Mouse (Mus musculus): ENCODE measurements around the gene Gm6358. TPM values are rescaled to one million over a fixed set of nuclear protein-coding genes. Genes with fewer than 3 reads are reported as not detected.
"Not testable (repeated sequence)": the region's sequence is repeated elsewhere in the genome, so short reads cannot be mapped to it uniquely, and the experiment has no call there.

Gene Gm6358
- not detected in 2 replicates for polyA plus RNA-seq (2014; fragmentation: Nextera tagmentation; extraction: Ambion mirVana)

DNA sequence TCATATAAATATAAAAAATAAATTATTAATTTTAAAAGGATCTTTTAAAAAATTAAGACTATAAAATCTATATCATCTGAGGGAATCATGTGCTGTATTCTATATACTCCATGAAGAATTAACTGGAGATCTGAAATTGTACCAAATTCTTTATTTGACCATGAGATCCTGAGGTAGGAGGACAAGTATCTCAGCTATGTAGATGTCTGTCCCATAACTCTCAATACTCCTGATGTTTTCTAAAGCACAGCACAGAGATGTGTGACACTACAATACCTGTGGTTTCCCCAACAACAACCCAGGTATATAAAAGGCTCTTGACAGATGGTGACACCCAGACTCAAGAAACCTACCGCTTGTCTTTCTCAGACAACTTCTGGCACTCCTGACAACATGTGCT lies at the start of gene Gm6358:
Gm6358 (plus strand) TSS at position 301 of the 400 bp plus-strand sequence.
- no peaks in the 10 kb centered on the region for H3K9me3 ChIP-seq (ENCODE audit: control insufficient read depth, low read length)
- H3K4me3 ChIP-seq (replicated peaks; ENCODE audit: low read length): no peak within 1 kb of the TSS
- H3K36me3 ChIP-seq (replicated peaks; ENCODE audit: control insufficient read depth, insufficient read depth): no peaks in the 10 kb centered on the region
- no peak within 1 kb of the TSS for H3K27ac ChIP-seq
- DNase-seq (ENCODE audit: low spot score) (no peak), ATAC-seq (ENCODE audit: low FRiP score) (no peak)
- 97% methylated on average over 1 of the region's 1 CpGs for WGBS
- no peak within 1 kb of the TSS for H3K9ac ChIP-seq
- no peak within 1 kb of the TSS for H3K4me2 ChIP-seq (replicated peaks)
- H3K4me1 ChIP-seq (replicated peaks; ENCODE audit: control insufficient read depth, insufficient read depth, low read length): no peaks in the 10 kb centered on the region
- H3K27me3 ChIP-seq (ENCODE audit: control insufficient read depth, insufficient read depth, low read length): no peaks in the 10 kb centered on the region

DNA sequence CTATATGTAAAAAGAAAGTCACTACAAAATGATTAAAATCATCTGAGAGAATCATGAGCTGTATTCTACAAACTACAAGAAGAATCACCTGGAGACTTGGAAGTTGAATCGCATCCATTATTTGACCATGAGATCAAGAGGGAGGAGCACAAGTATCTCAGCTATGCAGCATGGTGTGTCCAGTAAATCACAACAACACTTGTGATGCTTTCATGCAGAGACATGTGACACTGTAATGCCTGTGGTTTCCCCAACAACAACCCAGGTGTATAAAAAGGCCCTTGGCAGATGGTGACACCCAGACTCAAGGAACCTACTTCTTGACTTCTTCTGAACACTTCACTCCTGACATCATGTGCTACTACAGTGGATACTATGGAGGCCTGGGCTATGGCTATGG lies 10.1 kb downstream of the Gm6358 start, which contains the start of gene Gm10061:
Gm10061 (plus strand) TSS at position 301 of the 400 bp plus-strand sequence.
- ATAC-seq (ENCODE audit: low FRiP score) (no peak), DNase-seq (ENCODE audit: low spot score) (no peak)
- 97% methylated on average over 1 of the region's 1 CpGs for WGBS
- Histone ChIP-seq H3K4me1 (replicated peaks; ENCODE audit: control insufficient read depth, insufficient read depth, low read length) (no peaks in the 10 kb centered on the region), H3K4me2 (replicated peaks) (no peak within 1 kb of the TSS), H3K27ac (no peak within 1 kb of the TSS), H3K36me3 (replicated peaks; ENCODE audit: control insufficient read depth, insufficient read depth) (no peaks in the 10 kb centered on the region), H3K9ac (no peak within 1 kb of the TSS), H3K27me3 (ENCODE audit: control insufficient read depth, insufficient read depth, low read length) (no peaks in the 10 kb centered on the region), H3K4me3 (replicated peaks; ENCODE audit: low read length) (no peak within 1 kb of the TSS), H3K9me3 (ENCODE audit: control insufficient read depth, low read length) (no peaks in the 10 kb centered on the region; the same call in 1 of the 2 replicates)

DNA sequence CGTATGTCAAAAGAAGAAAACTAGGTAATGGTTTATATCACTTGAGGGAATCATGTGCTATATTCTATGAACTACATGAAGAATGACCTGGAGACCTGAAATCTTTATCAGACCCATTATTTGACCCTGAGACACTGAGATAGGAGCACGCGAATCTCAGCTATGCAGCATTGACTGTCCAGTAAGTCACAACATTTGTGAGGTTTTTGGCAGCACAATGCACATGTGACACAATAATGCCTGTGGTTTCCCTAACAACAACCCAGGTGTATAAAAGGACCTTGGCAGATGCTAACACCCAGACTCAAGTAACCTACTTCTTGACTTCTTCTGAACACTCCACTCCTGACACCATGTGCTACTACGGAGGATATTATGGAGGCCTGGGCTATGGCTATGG lies 17.0 kb downstream of the Gm6358 start, which contains the start of gene Gm9789:
Gm9789 (plus strand) TSS at position 301 of the 400 bp plus-strand sequence.
- H3K4me2 ChIP-seq (replicated peaks): no peak within 1 kb of the TSS
- no peak within 1 kb of the TSS for H3K27ac ChIP-seq
- H3K27me3 ChIP-seq (ENCODE audit: control insufficient read depth, insufficient read depth, low read length): no peaks in the 10 kb centered on the region
- no peak for ATAC-seq (ENCODE audit: low FRiP score)
- H3K4me3 ChIP-seq (replicated peaks; ENCODE audit: low read length): no peak within 1 kb of the TSS
- no peak within 1 kb of the TSS for H3K9ac ChIP-seq
- no peaks in the 10 kb centered on the region for H3K36me3 ChIP-seq (replicated peaks; ENCODE audit: control insufficient read depth, insufficient read depth)
- no peaks in the 10 kb centered on the region for H3K4me1 ChIP-seq (replicated peaks; ENCODE audit: control insufficient read depth, insufficient read depth, low read length)
- 92% methylated on average over 4 of the region's 4 CpGs for WGBS
- no peak for DNase-seq (ENCODE audit: low spot score)
- no peaks in the 10 kb centered on the region for H3K9me3 ChIP-seq (ENCODE audit: control insufficient read depth, low read length)

DNA sequence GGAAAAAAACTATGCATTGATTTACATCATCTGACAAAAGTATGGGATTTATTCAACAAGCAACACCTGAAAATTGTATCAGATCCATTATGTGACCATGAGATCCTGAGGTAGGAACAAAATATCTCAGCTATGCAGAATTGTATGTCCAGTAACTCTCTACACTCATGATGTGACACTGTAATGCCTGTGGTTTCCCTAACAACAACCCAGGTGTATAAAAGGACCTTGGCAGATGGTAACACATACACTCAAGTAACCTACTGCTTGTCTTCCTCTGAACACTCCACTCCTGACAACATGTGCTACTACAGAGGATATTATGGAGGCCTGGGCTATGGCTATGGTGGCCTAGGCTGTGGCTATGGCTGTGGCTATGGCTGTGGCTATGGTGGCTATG lies 28.5 kb downstream of the Gm6358 start, which contains the start of gene Gm7735:
Gm7735 (plus strand) TSS at position 301 of the 400 bp plus-strand sequence.
- not testable (repeated sequence) for H3K27me3 ChIP-seq (ENCODE audit: control insufficient read depth, insufficient read depth, low read length); ATAC-seq (ENCODE audit: low FRiP score); H3K9me3 ChIP-seq (ENCODE audit: control insufficient read depth, low read length); H3K4me2 ChIP-seq (replicated peaks); DNase-seq (ENCODE audit: low spot score); H3K36me3 ChIP-seq (replicated peaks; ENCODE audit: control insufficient read depth, insufficient read depth); H3K4me3 ChIP-seq (replicated peaks; ENCODE audit: low read length); H3K9ac ChIP-seq; H3K4me1 ChIP-seq (replicated peaks; ENCODE audit: control insufficient read depth, insufficient read depth, low read length); H3K27ac ChIP-seq

DNA sequence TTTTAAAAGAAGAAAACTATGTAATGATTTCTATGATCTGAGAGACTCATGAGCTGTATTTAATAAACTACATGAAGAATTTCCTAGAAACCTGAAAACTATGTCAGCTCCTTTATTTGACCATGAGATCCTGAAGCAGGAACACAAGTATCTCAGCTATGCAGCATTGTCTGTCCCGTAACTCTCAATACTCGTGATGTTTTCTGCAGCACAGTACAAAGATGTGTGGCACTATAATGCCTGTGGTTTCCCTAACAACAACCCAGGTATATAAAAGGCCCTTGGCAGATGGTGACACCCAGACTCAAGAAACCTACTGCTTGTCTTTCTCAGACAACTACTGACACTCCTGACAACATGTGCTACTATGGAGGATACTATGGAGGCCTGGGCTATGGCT lies 33.8 kb downstream of the Gm6358 start, which contains the start of gene 1110057P08Rik:
1110057P08Rik (plus strand) TSS at position 301 of the 400 bp plus-strand sequence.
- H3K9me3 ChIP-seq (ENCODE audit: control insufficient read depth, low read length): no peaks in the 10 kb centered on the region
- 85% methylated on average over 2 of the region's 2 CpGs for WGBS
- no peaks in the 10 kb centered on the region for H3K4me1 ChIP-seq (replicated peaks; ENCODE audit: control insufficient read depth, insufficient read depth, low read length)
- ATAC-seq (ENCODE audit: low FRiP score): no peak
- no peaks in the 10 kb centered on the region for H3K36me3 ChIP-seq (replicated peaks; ENCODE audit: control insufficient read depth, insufficient read depth)
- no peak within 1 kb of the TSS for H3K27ac ChIP-seq
- no peak for DNase-seq (ENCODE audit: low spot score)
- H3K4me2 ChIP-seq (replicated peaks): no peak within 1 kb of the TSS
- H3K4me3 ChIP-seq (replicated peaks; ENCODE audit: low read length): no peak within 1 kb of the TSS
- no peak within 1 kb of the TSS for H3K9ac ChIP-seq
- H3K27me3 ChIP-seq (ENCODE audit: control insufficient read depth, insufficient read depth, low read length): no peaks in the 10 kb centered on the region

DNA sequence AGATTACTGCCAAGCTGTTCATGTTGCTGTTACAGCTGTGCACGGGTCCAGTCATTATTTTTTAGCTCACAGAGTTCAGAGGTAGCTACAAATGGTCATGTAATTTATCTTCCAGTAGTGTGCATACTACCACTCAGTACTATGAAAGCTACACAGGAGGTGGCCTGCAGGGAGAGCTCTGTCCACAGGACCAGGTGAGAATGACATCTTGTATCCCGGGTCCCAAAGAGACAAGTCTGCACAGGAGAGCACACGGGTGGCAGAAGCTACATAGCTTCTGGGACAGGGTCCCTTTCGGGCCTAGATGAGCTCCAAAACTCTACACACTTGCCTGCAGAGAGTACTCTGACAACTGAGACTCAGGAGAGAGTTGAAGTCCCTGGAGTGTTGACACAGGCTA lies 48.0 kb downstream of the Gm6358 start:
- Histone ChIP-seq H3K9me3 (ENCODE audit: control insufficient read depth, low read length) (no peaks in the 10 kb centered on the region), H3K4me1 (replicated peaks; ENCODE audit: control insufficient read depth, insufficient read depth, low read length) (no peaks in the 10 kb centered on the region), H3K4me2 (replicated peaks) (no peak overlapping the region), H3K9ac (no peak overlapping the region), H3K4me3 (replicated peaks; ENCODE audit: low read length) (no peak overlapping the region), H3K27ac (no peak overlapping the region), H3K36me3 (replicated peaks; ENCODE audit: control insufficient read depth, insufficient read depth) (no peaks in the 10 kb centered on the region), H3K27me3 (ENCODE audit: control insufficient read depth, insufficient read depth, low read length) (no peaks in the 10 kb centered on the region)
- 89% methylated on average over 4 of the region's 4 CpGs for WGBS
- no peak for ATAC-seq (ENCODE audit: low FRiP score)
- DNase-seq (ENCODE audit: low spot score): no peak

Other genes starting within 250 kb of the Gm6358 start
- gene Krtap19-5, start 244.4 kb upstream of the Gm6358 start, polyA plus RNA-seq (2014; fragmentation: Nextera tagmentation; extraction: Ambion mirVana): not detected in 2 replicates
- gene Krtap19-9b, start 208.6 kb upstream of the Gm6358 start, polyA plus RNA-seq (2014; fragmentation: Nextera tagmentation; extraction: Ambion mirVana): not detected in 2 replicates
- gene Krtap16-3, start 178.0 kb upstream of the Gm6358 start, polyA plus RNA-seq (2014; fragmentation: Nextera tagmentation; extraction: Ambion mirVana): not detected in 2 replicates
- not detected in 2 replicates for gene Krtap22-2, start 130.1 kb upstream of the Gm6358 start, polyA plus RNA-seq (2014; fragmentation: Nextera tagmentation; extraction: Ambion mirVana)
- not detected in 2 replicates for gene Gm10229, start 125.6 kb upstream of the Gm6358 start, polyA plus RNA-seq (2014; fragmentation: Nextera tagmentation; extraction: Ambion mirVana)
- not detected in 2 replicates for gene Krtap6-1, start 109.2 kb upstream of the Gm6358 start, polyA plus RNA-seq (2014; fragmentation: Nextera tagmentation; extraction: Ambion mirVana)
- not detected in 2 replicates for gene Gm10228, start 99.4 kb upstream of the Gm6358 start, polyA plus RNA-seq (2014; fragmentation: Nextera tagmentation; extraction: Ambion mirVana)
- not detected in 2 replicates for gene Krtap6-5, start 93.0 kb upstream of the Gm6358 start, polyA plus RNA-seq (2014; fragmentation: Nextera tagmentation; extraction: Ambion mirVana)
- not detected in 2 replicates for gene 1110025L11Rik, start 76.8 kb upstream of the Gm6358 start, polyA plus RNA-seq (2014; fragmentation: Nextera tagmentation; extraction: Ambion mirVana)
- gene Krtap6-3, start 56.8 kb upstream of the Gm6358 start, polyA plus RNA-seq (2014; fragmentation: Nextera tagmentation; extraction: Ambion mirVana): not detected in 2 replicates
- not detected in 2 replicates for gene Gm10061, start 10.2 kb downstream of the Gm6358 start, polyA plus RNA-seq (2014; fragmentation: Nextera tagmentation; extraction: Ambion mirVana)
- not detected in 2 replicates for gene Gm9789, start 17.1 kb downstream of the Gm6358 start, polyA plus RNA-seq (2014; fragmentation: Nextera tagmentation; extraction: Ambion mirVana)
- not detected in 2 replicates for gene Gm7735, start 28.6 kb downstream of the Gm6358 start, polyA plus RNA-seq (2014; fragmentation: Nextera tagmentation; extraction: Ambion mirVana)
- not detected in 2 replicates for gene 1110057P08Rik, start 33.9 kb downstream of the Gm6358 start, polyA plus RNA-seq (2014; fragmentation: Nextera tagmentation; extraction: Ambion mirVana)
- gene Krtap20-2, start 65.0 kb downstream of the Gm6358 start, polyA plus RNA-seq (2014; fragmentation: Nextera tagmentation; extraction: Ambion mirVana): not detected in 2 replicates

All from hindbrain, embryonic 14.5 days (tissue).